Mouse (Mus musculus) liver, postnatal 0 days (tissue): Measurements from ENCODE around the gene Krt88. TPM values are rescaled to one million over a fixed set of nuclear protein-coding genes. Genes with fewer than 3 reads are reported as not detected.

ENCODE experiments used
- ATAC-seq: fragments of 200-750 bp; cut with Nextera tagmentation; 2 replicates; pipeline ENCODE4 v1.8.0; 2017; ENCODE audit warnings: mild to moderate bottlenecking, moderate library complexity
- DNase-seq: peaks from one replicate; pipeline ENCODE4 v3.0.0-alpha.2; 2016
- H3K27ac ChIP-seq: fragments of 300-500 bp; sonication (generic); 2 replicates; pipeline ENCODE4 v1.5.1; 2014; ENCODE audit warnings: antibody characterized with exemption, moderate library complexity, mild to moderate bottlenecking, low read depth
- H3K27me3 ChIP-seq: fragments of 300-500 bp; sonication (generic); 2 replicates; pipeline ENCODE4 v1.6.1; 2014; ENCODE audit warnings: low read length, control low read depth, mixed read lengths; ENCODE audit not compliant: insufficient read depth
- H3K36me3 ChIP-seq: fragments of 300-500 bp; sonication (generic); replicated peaks from 2 replicates; pipeline ENCODE4 v1.6.1; 2014; ENCODE audit warnings: mild to moderate bottlenecking, control low read depth, low read length, moderate library complexity, mixed read lengths; ENCODE audit not compliant: insufficient read depth
- H3K4me1 ChIP-seq: fragments of 300-500 bp; sonication (generic); 2 replicates; pipeline ENCODE4 v1.6.1; 2014; ENCODE audit warnings: antibody characterized with exemption, mild to moderate bottlenecking, control low read depth; ENCODE audit not compliant: insufficient read depth
- H3K4me2 ChIP-seq: fragments of 300-500 bp; sonication (generic); 2 replicates; pipeline ENCODE4 v1.6.1; 2014; ENCODE audit warnings: low read depth, mild to moderate bottlenecking, low read length, moderate library complexity, mixed read lengths
- H3K4me3 ChIP-seq: fragments of 300-500 bp; sonication (generic); 2 replicates; pipeline ENCODE4 v1.5.1; 2014; ENCODE audit warnings: low read depth, low read length
- H3K9ac ChIP-seq: fragments of 300-500 bp; sonication (generic); replicated peaks from 2 replicates; pipeline ENCODE4 v1.6.1; 2014; ENCODE audit warnings: mild to moderate bottlenecking, moderate library complexity
- H3K9me3 ChIP-seq: fragments of 300-500 bp; sonication (generic); 2 replicates; pipeline ENCODE4 v1.6.1; 2016; ENCODE audit warnings: mild to moderate bottlenecking, control low read depth, low read length, mixed read lengths
- CTCF ChIP-seq: sonication (generic); IDR thresholded peaks from 2 replicates; pipeline ENCODE4 v1.5.1; 2016; ENCODE audit warnings: antibody characterized with exemption, low read depth
- EP300 ChIP-seq: IDR thresholded peaks from 2 replicates; pipeline ENCODE4 v1.6.1; 2016; ENCODE audit warnings: antibody characterized with exemption, low read depth, mild to moderate bottlenecking
- WGBS: fragments of 180-500 bp; shearing (Covaris S2); extraction: QIAGEN DNeasy Blood & Tissue Kit; methylation state at CpG from one replicate; pipeline ENCODE4 v1.1.7; 2014; ENCODE audit not compliant: insufficient replicate concordance; 5-methylcytosine and 5-hydroxymethylcytosine counted together
- polyA plus RNA-seq: library from polyadenylated mRNA; unstranded; fragments of >200 nt; fragmentation: Nextera tagmentation; extraction: Ambion mirVana; gene quantifications from 2 replicates; pipeline ENCODE4 v1.2.1, GENCODE M21; 2015

Krt88 gene
- polyA plus RNA-seq, 1 experiment from 2014 or later, result not detected

DNA sequence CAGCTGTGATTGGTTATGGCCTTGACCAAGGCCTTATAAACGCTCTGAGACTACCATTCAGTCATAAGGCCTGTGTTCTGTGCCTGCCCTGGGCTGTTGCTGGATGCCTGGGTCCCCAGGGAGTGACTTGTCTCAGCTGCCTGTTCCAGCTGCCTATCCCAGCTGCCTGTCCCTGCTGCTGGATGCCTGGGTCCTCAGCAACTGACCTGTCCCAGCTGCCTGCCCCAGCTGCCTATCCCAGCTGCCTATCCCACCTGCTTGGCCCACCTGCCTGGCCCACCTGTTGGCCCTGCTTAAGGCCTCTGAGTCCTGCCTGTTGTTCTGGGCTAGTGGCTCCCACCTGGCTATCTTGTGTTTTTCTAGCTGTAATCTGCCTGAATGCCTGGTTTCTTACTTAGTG, 46.7 kb downstream of the Krt88 start:
- Histone ChIP-seq H3K9me3 (no peaks in the 10 kb centered on the region), H3K27ac (no peak overlapping the region), H3K4me1 (no peaks in the 10 kb centered on the region), H3K4me2 (no peak overlapping the region), H3K27me3 (no peaks in the 10 kb centered on the region), H3K9ac (no peak overlapping the region), H3K36me3 (no peaks in the 10 kb centered on the region), H3K4me3 (no peak overlapping the region)
- TF ChIP-seq CTCF, result no peak
- DNase-seq, result no peak
- 36% methylated on average over 1 of the region's 1 CpGs for WGBS
- ATAC-seq, result no peak

DNA sequence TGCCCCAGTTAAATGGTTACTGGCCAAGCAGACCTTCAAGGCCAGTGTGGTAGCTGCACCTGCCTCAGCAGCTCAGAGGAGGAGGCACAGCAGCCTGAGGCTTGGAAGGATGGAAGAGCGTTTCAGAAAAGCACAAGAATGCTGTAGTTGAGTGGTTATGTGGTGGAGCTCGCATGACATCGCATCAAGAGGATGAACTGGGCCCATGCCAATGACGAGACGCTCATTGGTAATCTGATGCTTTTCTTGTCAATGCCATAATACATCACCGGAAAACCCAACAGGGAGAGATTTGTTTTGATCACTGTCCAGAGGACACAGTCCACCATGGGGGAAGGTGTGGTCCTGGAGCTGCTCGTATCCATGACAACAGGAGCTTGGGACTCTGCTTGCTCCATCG, 47.7 kb downstream of the Krt88 start:
- no peak for DNase-seq
- 79% methylated on average over 8 of the region's 8 CpGs for WGBS
- Histone ChIP-seq H3K27me3 (no peaks in the 10 kb centered on the region), H3K4me2 (no peak overlapping the region), H3K9ac (no peak overlapping the region), H3K4me3 (no peak overlapping the region), H3K36me3 (no peaks in the 10 kb centered on the region), H3K27ac (no peak overlapping the region), H3K4me1 (no peaks in the 10 kb centered on the region), H3K9me3 (no peaks in the 10 kb centered on the region)
- TF ChIP-seq EP300, result no peak
- no peak for TF ChIP-seq CTCF
- no peak for ATAC-seq

DNA sequence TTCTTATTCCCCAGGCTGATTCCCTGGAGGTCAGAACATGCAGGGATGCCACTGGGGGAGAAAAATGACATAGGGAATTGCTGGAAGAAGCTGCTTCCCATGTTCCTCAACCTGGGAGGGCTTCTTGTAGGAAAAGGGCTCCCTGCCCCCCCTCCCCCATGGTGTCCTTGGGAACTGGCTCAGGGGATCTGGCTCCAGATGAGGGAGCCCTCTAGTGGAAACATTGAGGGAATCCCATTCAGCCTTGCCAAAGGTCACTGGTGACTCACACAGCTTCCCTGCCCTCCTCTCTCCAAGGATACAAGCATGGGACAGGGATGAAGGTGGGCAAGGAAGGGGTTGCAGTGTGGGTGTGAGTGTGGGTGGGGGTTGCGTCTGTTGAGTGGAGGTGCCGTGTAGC, 49.6 kb downstream of the Krt88 start:
- DNase-seq (peak; percentile 33), ATAC-seq (no peak)
- Histone ChIP-seq H3K9ac (no peak overlapping the region), H3K27me3 (no peaks in the 10 kb centered on the region), H3K9me3 (no peaks in the 10 kb centered on the region), H3K4me3 (no peak overlapping the region), H3K36me3 (no peaks in the 10 kb centered on the region), H3K4me1 (no peaks in the 10 kb centered on the region), H3K27ac (no peak overlapping the region), H3K4me2 (no peak overlapping the region)
- peak; percentile 62 for TF ChIP-seq CTCF
- TF ChIP-seq EP300, result no peak
- 50% methylated on average over 2 of the region's 2 CpGs for WGBS

Other genes with a start within 250 kb of the Krt88 start
- gene Grasp, start 223.6 kb upstream of the Krt88 start, polyA plus RNA-seq, result 0.35 and 0.54 TPM in 2 replicates
- 0.96 and 1.1 TPM in 2 replicates for gene Nr4a1, start 193.5 kb upstream of the Krt88 start, polyA plus RNA-seq
- 33.8 and 34.4 TPM in 2 replicates for gene Atg101, start 163.5 kb upstream of the Krt88 start, polyA plus RNA-seq
- 0.36 and 0.45 TPM in 2 replicates for gene 6030408B16Rik, start 154.5 kb upstream of the Krt88 start, polyA plus RNA-seq
- gene Krt80, start 77.6 kb upstream of the Krt88 start, polyA plus RNA-seq, result 0.31 and 0.38 TPM in 2 replicates
- 2.3 and 2.4 TPM in 2 replicates for gene Krt7, start 36.7 kb upstream of the Krt88 start, polyA plus RNA-seq
- gene Krt87, start 8.9 kb upstream of the Krt88 start, polyA plus RNA-seq, result not detected in 2 replicates
- gene Krt81, start 16.0 kb downstream of the Krt88 start, polyA plus RNA-seq, result not detected in 2 replicates
- not detected in 2 replicates for gene Krt86, start 25.7 kb downstream of the Krt88 start, polyA plus RNA-seq
- gene Krt83, start 43.8 kb downstream of the Krt88 start, polyA plus RNA-seq, result 0.33 and 0.58 TPM in 2 replicates
- not detected in 2 replicates for gene Gm49425, start 69.5 kb downstream of the Krt88 start, polyA plus RNA-seq
- not detected in 2 replicates for gene Krt84, start 85.1 kb downstream of the Krt88 start, polyA plus RNA-seq
- gene Krt82, start 102.9 kb downstream of the Krt88 start, polyA plus RNA-seq, result not detected in 2 replicates
- not detected in 2 replicates for gene Krt90, start 115.2 kb downstream of the Krt88 start, polyA plus RNA-seq
- gene Krt75, start 126.2 kb downstream of the Krt88 start, polyA plus RNA-seq, result not detected in 2 replicates
- gene Gm5414, start 180.4 kb downstream of the Krt88 start, polyA plus RNA-seq, result not detected in 2 replicates
- not detected in 2 replicates for gene Gm5478, start 199.6 kb downstream of the Krt88 start, polyA plus RNA-seq
- gene Krt6b, start 232.5 kb downstream of the Krt88 start, polyA plus RNA-seq, result not detected in 2 replicates
- not detected in 2 replicates for gene Krt6a, start 246.6 kb downstream of the Krt88 start, polyA plus RNA-seq